Mouse (Mus musculus): ENCODE results near the gene Slc11a2.
"Not testable (repeated sequence)": the region's sequence is repeated elsewhere in the genome, so short reads cannot be mapped to it uniquely, and the experiment has no call there.

The Slc11a2 gene

GRCm38 (mm10) chr15:100433234-100433633 is 8.4 kb upstream of the Slc11a2 start:
- peak; percentile 68 for DNase-seq (ENCODE audit: low read depth)

DNA sequence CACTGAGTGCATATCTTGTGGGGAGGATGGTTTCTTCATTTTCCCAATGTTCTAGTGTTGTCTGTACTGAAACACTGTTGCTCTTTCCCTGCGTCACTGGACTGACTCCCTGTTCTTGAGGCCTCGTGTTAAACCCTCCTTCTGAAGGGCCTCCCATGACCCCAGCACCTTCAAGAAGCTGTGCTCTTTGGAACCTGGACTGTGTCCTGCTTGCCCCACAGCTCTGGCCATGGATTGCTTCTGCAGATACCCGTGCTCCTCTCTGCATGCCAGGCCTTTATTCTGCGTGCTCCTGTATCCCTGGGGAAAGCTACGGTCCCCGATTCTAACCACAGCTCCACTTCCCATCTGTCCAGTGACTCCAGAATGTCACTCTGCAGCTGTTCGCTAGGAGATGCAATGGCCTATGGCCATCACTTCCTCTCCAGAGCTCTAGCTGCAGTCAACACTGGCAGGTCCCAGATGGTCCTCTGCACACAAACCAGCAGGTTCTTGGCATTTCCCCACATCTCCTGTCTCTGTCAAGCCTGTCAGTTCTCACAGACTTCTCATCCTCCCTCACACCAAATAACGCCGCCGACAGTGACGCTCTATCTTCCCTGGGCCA is 5.2 kb upstream of the Slc11a2 start:
- DNase-seq (ENCODE audit: low read depth): no peak

DNA sequence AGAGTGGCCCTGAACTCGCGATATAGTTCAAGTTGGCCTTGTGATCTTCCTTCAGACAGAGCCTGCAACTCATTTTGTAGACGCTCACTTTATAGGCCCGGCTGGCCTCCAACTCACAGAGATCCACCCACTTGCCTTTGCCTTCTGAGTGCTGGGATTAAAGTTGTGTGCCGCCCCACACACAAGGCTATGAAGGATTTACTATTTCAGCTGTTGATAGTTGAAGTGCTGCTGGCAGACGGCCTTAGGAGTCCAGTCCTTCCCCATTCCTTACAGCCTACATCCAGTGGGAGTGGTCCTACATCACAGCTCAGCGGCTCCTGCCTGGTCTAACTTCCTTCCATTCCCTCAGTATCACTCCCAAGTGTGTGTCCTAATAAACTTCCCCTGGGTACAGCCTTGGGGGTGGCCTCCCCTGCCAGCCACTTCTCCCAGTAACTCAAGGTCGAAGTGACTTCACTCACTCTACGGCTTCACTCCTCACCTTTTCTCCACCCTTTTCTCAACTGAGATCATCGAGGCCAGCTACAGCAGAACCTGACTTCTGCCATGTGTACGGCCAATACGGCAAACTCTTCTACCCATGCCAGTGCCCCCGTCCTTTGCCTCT is 3.5 kb upstream of the Slc11a2 start:
- DNase-seq (ENCODE audit: low read depth): peak; percentile 52

DNA sequence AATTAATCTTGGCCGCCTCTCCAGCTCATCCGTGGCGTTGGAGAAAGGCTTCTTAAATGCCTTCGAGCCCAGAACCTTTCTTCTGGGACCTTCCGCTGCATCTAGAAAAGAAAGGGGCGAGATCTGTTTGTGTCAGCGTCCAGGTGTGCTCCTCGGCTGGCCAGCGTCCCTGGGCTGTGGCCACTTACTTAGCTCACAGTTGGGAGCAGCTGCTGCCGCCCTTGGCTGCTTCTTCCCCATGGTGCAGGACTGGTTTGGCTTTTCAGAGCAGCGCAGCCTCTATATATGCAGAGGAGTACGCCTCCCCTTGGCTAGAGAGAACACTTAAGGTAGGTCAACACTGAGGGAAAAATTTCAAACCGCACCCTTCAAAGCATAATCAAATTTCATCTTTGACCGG is 956 bp downstream of the Slc11a2 start:
- no peak for DNase-seq (ENCODE audit: low read depth)

GRCm38 (mm10) chr15:100422899-100423860 is 1.7 kb downstream of the Slc11a2 start:
- DNase-seq (ENCODE audit: low read depth): peak; percentile 96

DNA sequence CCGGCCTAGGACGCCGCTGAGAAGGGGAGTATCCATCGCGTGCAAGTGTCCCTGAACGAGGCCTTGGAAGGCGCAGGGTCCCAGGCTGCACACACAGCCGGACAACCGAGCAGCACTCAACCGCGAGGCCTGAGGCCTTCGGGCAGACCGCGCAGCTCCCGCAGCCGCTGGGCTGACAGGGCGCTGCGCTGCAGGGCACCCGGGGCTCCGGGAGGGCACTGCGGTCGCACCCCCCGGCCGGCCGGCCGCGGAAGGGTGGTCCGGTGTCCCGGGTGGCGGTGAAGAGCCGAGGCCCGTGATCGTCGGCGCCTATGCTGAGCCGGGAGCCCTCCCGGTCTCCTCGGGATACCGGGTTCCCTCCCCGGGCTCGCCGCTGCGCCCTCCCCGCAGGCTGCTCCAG is 2.4 kb downstream of the Slc11a2 start:
- DNase-seq (ENCODE audit: low read depth): peak; percentile 48

- not testable (repeated sequence) for DNase-seq (ENCODE audit: low read depth)
These were observed 3.1 kb downstream of the Slc11a2 start, which contains the start of gene Gm5475 for GRCm38 (mm10) chr15:100421758-100422197. Gene Gm5475 (plus strand): TSS chr15:100422147.

- DNase-seq (ENCODE audit: low read depth): peak; percentile 82
These were observed 3.7 kb downstream of the Slc11a2 start for GRCm38 (mm10) chr15:100421059-100421757.

- no peak for DNase-seq (ENCODE audit: low read depth)
These were observed 4.7 kb downstream of the Slc11a2 start for GRCm38 (mm10) chr15:100419901-100420745.

DNA sequence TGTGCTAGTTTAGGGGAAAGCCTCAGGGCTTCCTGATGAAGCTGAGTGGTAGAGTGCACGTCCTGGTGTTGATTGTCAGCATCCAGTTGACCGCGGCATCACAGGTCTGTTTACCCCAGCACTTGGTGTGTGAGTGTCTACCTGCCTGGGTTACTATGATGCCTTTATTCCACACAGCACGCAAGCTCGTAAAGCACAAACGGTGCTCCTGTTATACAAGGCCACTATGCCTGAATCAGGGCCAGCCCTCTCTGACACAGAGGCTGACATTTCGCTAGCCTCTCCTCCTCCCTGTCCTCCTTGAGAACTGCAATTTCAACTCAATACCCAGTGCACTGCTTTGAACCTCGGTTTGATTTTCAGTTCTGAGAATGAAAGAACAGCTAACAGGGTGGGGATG is 5.6 kb downstream of the Slc11a2 start:
- no peak for DNase-seq (ENCODE audit: low read depth)

DNA sequence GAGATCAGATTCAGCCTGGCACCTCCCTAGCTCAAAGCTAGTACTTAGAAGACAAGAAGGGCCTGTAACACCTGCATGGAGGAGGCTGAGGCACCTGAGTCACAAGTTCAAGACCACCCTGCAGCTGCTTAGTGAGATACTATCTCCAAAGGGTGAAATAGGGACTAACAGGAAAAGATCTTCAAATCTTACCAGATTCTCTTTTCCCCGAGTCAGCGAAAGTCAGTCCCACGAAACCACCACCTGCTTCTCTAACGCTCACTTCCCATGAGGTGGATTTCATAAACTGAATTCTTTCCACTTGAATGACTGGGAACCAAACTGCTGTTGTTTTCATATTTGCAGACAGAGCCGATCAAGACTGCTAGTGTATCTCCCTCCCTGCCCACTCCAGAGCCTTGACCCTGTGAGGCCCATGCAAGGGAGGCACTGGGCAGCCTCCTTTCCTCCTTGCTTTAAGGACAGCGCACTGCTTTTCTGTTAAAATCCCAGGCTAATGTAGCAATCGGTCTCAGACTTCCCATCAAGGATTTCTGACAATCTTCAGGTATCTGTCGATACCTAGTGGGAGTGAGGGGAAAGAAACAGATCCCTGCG is 6.9 kb downstream of the Slc11a2 start:
- DNase-seq (ENCODE audit: low read depth): no peak

- no peak for DNase-seq (ENCODE audit: low read depth)
These were observed 9.2 kb downstream of the Slc11a2 start for GRCm38 (mm10) chr15:100415684-100416083.

DNA sequence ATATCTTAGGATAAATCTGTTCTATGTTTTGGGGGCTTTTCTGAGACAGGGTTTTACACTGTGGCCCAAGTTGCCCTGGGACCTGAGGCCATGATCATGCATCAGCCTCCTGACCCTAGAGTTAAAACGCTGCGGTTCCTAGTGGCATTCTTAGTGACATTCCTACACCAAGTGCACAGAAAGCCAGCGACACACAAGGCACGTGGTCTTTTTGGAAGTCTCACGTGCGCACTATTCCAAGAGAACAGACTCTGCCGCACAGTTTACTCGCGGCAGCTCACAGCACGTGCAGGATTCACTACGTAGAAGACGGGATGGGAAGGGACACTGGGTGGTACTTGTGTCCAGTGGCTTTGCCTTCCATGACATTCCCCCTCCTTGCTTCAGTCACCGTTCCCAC is 9.9 kb downstream of the Slc11a2 start:
- no peak for DNase-seq (ENCODE audit: low read depth)

GRCm38 (mm10) chr15:100414011-100414410 is 10.9 kb downstream of the Slc11a2 start:
- DNase-seq (ENCODE audit: low read depth): no peak

DNA sequence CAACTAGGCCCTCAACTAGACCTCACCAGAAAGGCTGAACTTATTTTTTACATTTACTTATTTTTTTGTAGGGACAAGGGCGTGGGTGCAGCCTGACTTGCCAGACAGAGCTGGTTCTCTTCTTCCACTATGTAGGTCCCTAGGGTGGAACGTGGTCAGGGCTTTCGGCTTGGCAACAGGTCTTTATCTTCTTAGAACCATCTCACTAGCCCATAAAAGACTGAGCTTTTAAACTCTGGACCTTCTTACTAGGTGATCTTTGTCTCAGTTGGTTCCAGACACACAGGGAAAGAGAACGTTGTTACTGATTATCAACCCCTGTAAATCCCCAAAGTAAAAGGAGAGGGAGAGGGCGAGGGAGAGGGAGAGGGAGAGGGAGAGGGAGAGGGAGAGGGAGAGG is 11.6 kb downstream of the Slc11a2 start:
- no peak for DNase-seq (ENCODE audit: low read depth)

DNA sequence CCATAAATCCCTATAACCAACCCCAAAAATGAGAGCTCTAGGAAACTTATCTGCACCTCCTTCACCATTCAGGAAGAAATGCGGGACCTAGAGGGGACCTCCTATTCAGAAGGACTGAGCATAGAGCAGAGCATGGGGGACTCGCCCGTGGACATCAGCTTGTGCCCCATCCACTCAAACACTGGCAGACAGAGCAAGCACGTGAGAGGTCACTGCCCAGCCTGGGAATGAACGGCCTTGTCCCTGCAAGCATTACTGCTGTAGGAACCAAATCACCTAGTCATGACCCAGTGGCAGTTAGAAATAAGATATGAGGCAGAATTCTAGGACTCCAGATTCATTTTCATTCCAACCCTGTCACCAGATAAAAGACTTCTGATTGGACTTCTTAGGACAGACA is 13.1 kb downstream of the Slc11a2 start:
- DNase-seq (ENCODE audit: low read depth): no peak

DNA sequence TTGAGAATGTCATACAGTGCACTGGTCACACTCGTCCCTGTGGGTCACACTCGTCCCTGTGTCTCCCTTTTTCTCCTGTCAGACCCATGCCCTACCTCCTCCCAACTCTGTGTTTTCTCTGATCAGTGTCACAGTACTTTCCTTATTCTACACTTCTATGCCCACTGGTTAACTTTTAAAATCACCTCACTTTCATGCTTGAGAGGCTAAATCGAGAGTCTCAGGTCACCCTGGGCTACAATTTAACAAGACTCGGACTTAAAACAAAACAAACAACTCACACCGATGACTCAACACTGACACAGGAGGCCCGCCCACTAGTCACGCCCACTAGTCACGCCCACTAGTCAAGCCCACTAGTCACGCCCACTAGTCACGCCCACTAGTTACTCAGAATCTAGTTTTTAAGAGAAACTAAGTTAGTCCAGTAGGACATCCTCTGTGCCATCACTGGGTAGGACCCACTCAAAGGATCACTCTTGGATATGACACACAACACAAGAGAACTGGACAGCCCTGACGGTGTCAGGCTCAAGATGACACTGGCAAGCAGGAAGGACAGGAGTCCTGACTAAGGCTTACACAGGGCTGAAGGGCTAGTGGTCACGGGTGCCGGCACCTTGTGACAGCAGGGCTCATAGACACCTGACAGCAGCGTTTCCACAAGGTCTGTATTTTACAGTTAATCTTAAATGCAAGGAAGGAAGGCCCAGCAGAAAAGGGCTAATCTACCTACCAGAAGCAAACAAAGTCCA is 13.8 kb downstream of the Slc11a2 start:
- peak; percentile 93 for DNase-seq (ENCODE audit: low read depth)

DNA sequence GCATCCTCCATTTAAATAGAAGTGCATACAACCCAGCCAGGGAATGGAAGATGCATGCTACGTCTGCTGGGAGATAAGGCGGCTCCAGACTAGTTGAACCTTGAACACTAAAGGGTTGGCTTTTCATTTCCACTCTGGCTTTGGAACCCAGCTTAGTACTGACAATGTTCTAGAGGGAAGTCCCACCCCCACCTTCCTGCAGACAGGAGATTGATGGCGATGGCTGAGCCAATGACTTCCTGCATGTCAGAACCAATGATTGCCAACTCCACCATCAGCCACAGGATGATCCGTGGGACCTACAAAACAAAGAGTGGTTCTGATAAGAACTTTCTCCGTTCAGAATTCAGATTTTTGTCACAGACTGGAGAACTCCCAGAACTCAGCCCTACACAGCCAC is 18.8 kb downstream of the Slc11a2 start:
- DNase-seq (ENCODE audit: low read depth): no peak

DNA sequence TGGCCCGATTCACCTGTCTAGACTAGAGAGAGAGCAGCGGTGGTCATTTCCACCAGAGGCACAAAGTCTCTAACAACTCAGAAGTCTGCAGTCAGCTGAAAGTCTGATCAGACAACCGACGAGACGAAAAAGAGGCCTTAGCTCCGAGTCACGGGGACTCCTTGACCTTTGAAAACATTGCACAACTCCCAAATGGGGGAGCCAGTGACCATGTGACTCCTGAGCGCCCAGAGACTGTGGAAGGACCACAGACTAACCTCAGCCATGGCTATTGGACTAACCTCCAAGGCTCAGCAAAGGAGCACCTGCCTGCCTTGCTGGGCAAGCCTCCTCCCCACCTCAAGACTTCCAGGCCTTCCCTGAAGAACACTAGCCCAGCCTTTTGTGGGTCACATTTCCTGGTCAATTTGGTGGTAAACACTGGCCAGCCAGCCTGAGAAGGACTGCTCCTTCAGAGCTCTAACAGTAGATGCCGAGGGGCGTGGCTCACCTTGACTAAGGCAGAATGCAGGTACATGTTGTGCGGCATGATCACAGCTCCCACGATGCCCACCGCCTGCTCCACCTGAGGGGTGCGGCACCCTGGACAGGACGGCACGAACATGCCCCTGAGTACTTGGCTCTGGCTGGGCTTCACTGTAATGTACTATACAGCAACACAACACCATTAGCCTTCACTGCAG is 21.4 kb downstream of the Slc11a2 start:
- no peak for DNase-seq (ENCODE audit: low read depth)
